Mouse (Mus musculus): ENCODE measurements around the gene Abl2.

- TF ChIP-seq CTCF (IDR thresholded peaks at IDR 0.05) (no peak), EP300 (IDR thresholded peaks at IDR 0.05; ENCODE audit: insufficient read depth, low read depth, low read length) (no peak), POLR2A (IDR thresholded peaks at IDR 0.05; ENCODE audit: insufficient read depth, low read depth, low read length) (no peak)
Observed at GRCm38 (mm10) chr1:156677230-156677629, 118.6 kb downstream of the Abl2 start.

Data from heart, adult 2 months (tissue).